Mouse (Mus musculus) lung, embryonic 14.5 days (tissue): ENCODE measurements around the gene Psat1. TPM values are rescaled to one million over a fixed set of nuclear protein-coding genes. Genes with fewer than 3 reads are reported as not detected.
A peak's percentile ranks its signal among the peaks of the same experiment; 100 is the strongest.

Experiments
- ATAC-seq: fragments of 200-750 bp; cut with Nextera tagmentation; 2 replicates; pipeline ENCODE4 v1.8.0; 2017; ENCODE audit warnings: mild to moderate bottlenecking, moderate TSS enrichment, moderate library complexity; ENCODE audit not compliant: insufficient read depth
- DNase-seq: peaks from one replicate; pipeline ENCODE4 v3.0.0-alpha.2; 2015
- H3K27ac ChIP-seq: fragments of 300-500 bp; sonication (generic); 2 replicates; pipeline ENCODE4 v1.5.1; 2014; ENCODE audit warnings: low read depth, mild to moderate bottlenecking, moderate library complexity
- H3K27me3 ChIP-seq: fragments of 300-500 bp; sonication (generic); 2 replicates; pipeline ENCODE4 v1.6.1; 2014; ENCODE audit warnings: low read length, control low read depth; ENCODE audit not compliant: insufficient read depth
- H3K36me3 ChIP-seq: fragments of 300-500 bp; sonication (generic); 2 replicates; pipeline ENCODE4 v1.6.1; 2014; ENCODE audit warnings: control low read depth; ENCODE audit not compliant: insufficient read depth
- H3K4me1 ChIP-seq: fragments of 300-500 bp; sonication (generic); 2 replicates; pipeline ENCODE4 v1.6.1; 2014; ENCODE audit warnings: antibody characterized with exemption, control low read depth; ENCODE audit not compliant: insufficient read depth
- H3K4me2 ChIP-seq: fragments of 300-500 bp; sonication (generic); 2 replicates; pipeline ENCODE4 v1.6.1; 2014; ENCODE audit warnings: mild to moderate bottlenecking
- H3K4me3 ChIP-seq: fragments of 300-500 bp; sonication (generic); 2 replicates; pipeline ENCODE4 v1.5.1; 2014; ENCODE audit warnings: low read depth, low read length
- H3K9ac ChIP-seq: fragments of 300-500 bp; sonication (generic); 2 replicates; pipeline ENCODE4 v1.6.1; 2014
- H3K9me3 ChIP-seq: fragments of 300-500 bp; sonication (generic); 2 replicates; pipeline ENCODE4 v1.6.1; 2016; ENCODE audit warnings: low read depth, low read length, control low read depth
- CTCF ChIP-seq: IDR thresholded peaks from 2 replicates; pipeline ENCODE4 v1.5.1; 2016; ENCODE audit warnings: antibody characterized with exemption, low read depth
- WGBS: fragments of 180-500 bp; shearing (Covaris S2); extraction: QIAGEN DNeasy Blood & Tissue Kit; methylation state at CpG from one replicate; pipeline ENCODE4 v1.1.7; 2014; 5-methylcytosine and 5-hydroxymethylcytosine counted together
- polyA plus RNA-seq: library from polyadenylated mRNA; unstranded; fragments of >200 nt; fragmentation: Nextera tagmentation; extraction: Ambion mirVana; gene quantifications from 2 replicates; pipeline ENCODE4 v1.2.1, GENCODE M21; 2014

Psat1 gene
- polyA plus RNA-seq, 1 experiment from 2014 or later, result 209 TPM

DNA sequence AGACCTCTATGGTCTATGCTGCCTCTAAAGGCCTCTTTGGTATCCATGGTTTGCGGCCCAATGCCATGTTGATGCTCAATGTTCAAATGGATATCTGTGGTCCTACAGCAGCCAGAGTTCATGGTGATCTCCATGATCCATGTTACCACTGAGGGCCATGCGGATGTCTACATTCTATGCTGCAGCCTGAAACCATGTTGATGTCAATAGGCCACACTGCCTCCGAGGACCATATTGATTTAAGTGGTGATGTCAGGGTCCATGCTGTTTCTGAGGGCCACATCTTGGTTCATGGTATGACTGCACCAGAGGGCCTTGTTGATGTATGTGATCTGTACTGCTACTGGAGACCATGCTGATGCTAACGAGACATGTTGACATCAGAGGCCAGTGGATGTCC lies 55.0 kb downstream of the Psat1 start:
- WGBS, result 92% methylated on average over 4 of the region's 4 CpGs
- TF ChIP-seq CTCF, result no peak
- H3K36me3 ChIP-seq, result no peaks in the 10 kb centered on the region
- DNase-seq (no peak), ATAC-seq (no peak)
- no peak overlapping the region for H3K27ac ChIP-seq
- no peak overlapping the region for H3K9ac ChIP-seq
- H3K4me3 ChIP-seq, result no peak overlapping the region
- H3K4me2 ChIP-seq, result no peak overlapping the region
- no peaks in the 10 kb centered on the region for H3K27me3 ChIP-seq
- H3K9me3 ChIP-seq, result no peaks in the 10 kb centered on the region
- H3K4me1 ChIP-seq, result no peaks in the 10 kb centered on the region

DNA sequence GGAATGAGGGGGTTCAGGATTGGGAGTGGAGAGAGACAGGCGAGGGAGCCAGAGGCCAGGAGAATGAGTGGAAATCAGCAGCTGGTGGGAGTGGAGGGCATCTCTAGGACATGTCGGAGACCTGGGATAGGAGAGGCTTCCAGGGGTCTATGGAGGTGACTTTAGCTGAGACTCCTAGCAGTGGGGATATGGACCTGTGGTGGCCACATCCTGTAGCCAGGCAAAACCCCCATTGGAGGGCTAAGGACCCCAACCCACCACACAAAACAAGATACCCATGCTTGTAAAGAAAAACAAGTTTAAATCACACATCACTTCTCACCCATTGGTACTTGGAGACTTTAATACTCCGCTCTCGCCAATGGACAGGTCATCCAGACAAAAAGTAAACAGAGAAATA lies 58.7 kb downstream of the Psat1 start:
- 77% methylated on average over 4 of the region's 4 CpGs for whole genome bisulfite sequencing
- ATAC-seq, result no peak
- TF ChIP-seq CTCF, result no peak

GRCm38 (mm10) chr19:15882705-15883426 lies 64.3 kb downstream of the Psat1 start:
- no peak overlapping the region for H3K4me3 ChIP-seq
- H3K9me3 ChIP-seq, result no peaks in the 10 kb centered on the region
- 73% methylated on average over 11 of the region's 11 CpGs for WGBS
- DNase-seq (no peak), ATAC-seq (no peak)
- no peak overlapping the region for H3K27ac ChIP-seq
- TF ChIP-seq CTCF, result no peak
- no peaks in the 10 kb centered on the region for H3K36me3 ChIP-seq
- H3K4me2 ChIP-seq, result no peak overlapping the region
- H3K4me1 ChIP-seq, result no peaks in the 10 kb centered on the region
- H3K9ac ChIP-seq, result no peak overlapping the region
- no peaks in the 10 kb centered on the region for H3K27me3 ChIP-seq

More for the DNA sequence above, 58.7 kb downstream of the Psat1 start:
- H3K9me3 ChIP-seq, result no peaks in the 10 kb centered on the region
- H3K27me3 ChIP-seq, result no peaks in the 10 kb centered on the region
- H3K4me2 ChIP-seq, result no peak overlapping the region
- H3K27ac ChIP-seq, result no peak overlapping the region
- H3K4me3 ChIP-seq, result no peak overlapping the region
- no peak overlapping the region for H3K9ac ChIP-seq
- H3K4me1 ChIP-seq, result no peaks in the 10 kb centered on the region
- no peak for DNase-seq
- H3K36me3 ChIP-seq, result no peaks in the 10 kb centered on the region

- Histone ChIP-seq H3K4me2 (no peak overlapping the region), H3K9me3 (no peaks in the 10 kb centered on the region), H3K4me3 (no peak overlapping the region), H3K9ac (no peak overlapping the region), H3K27ac (no peak overlapping the region), H3K4me1 (no peaks in the 10 kb centered on the region), H3K36me3 (no peaks in the 10 kb centered on the region), H3K27me3 (no peaks in the 10 kb centered on the region)
- DNase-seq (peak; percentile 77), ATAC-seq (no peak)
- no peak for TF ChIP-seq CTCF
- WGBS, result 62% methylated on average over 8 of the region's 8 CpGs
Observed at GRCm38 (mm10) chr19:15880731-15881130, 66.4 kb downstream of the Psat1 start.

GRCm38 (mm10) chr19:15879271-15879670 lies 67.9 kb downstream of the Psat1 start:
- DNase-seq, result no peak
- Histone ChIP-seq H3K9me3 (no peaks in the 10 kb centered on the region), H3K27me3 (no peaks in the 10 kb centered on the region), H3K4me3 (no peak overlapping the region), H3K4me2 (no peak overlapping the region), H3K9ac (no peak overlapping the region), H3K36me3 (no peaks in the 10 kb centered on the region), H3K27ac (no peak overlapping the region), H3K4me1 (no peaks in the 10 kb centered on the region)
- ATAC-seq, result no peak
- 92% methylated on average over 5 of the region's 5 CpGs for WGBS
- no peak for TF ChIP-seq CTCF

- no peaks in the 10 kb centered on the region for H3K27me3 ChIP-seq
- 23% methylated on average over 7 of the region's 7 CpGs for WGBS
- H3K9ac ChIP-seq, result no peak overlapping the region
- no peaks in the 10 kb centered on the region; the same call in 1 of the 2 replicates for H3K4me1 ChIP-seq
- H3K36me3 ChIP-seq, result no peaks in the 10 kb centered on the region
- DNase-seq, result peak; percentile 80
- no peaks in the 10 kb centered on the region for H3K9me3 ChIP-seq
- H3K4me2 ChIP-seq, result no peak overlapping the region
- no peak overlapping the region for H3K27ac ChIP-seq
- peak; percentile 84 for TF ChIP-seq CTCF
- ATAC-seq, result peak; percentile 47; the same call in 1 of the 2 replicates
- H3K4me3 ChIP-seq, result no peak overlapping the region
Observed at GRCm38 (mm10) chr19:15868865-15869698, 78.1 kb downstream of the Psat1 start.

GRCm38 (mm10) chr19:15866851-15867250 lies 80.3 kb downstream of the Psat1 start:
- 85% methylated on average over 4 of the region's 4 CpGs for WGBS
- ATAC-seq, result no peak
- H3K4me2 ChIP-seq, result no peak overlapping the region
- H3K4me1 ChIP-seq, result no peaks in the 10 kb centered on the region; the same call in 1 of the 2 replicates
- H3K9ac ChIP-seq, result no peak overlapping the region
- no peaks in the 10 kb centered on the region for H3K27me3 ChIP-seq
- peak; percentile 41 for TF ChIP-seq CTCF
- H3K27ac ChIP-seq, result no peak overlapping the region
- H3K9me3 ChIP-seq, result no peaks in the 10 kb centered on the region
- H3K36me3 ChIP-seq, result no peaks in the 10 kb centered on the region
- DNase-seq, result no peak
- H3K4me3 ChIP-seq, result no peak overlapping the region
